Mouse (Mus musculus) hindbrain, embryonic 11.5 days (tissue): Measurements from ENCODE around the gene Wfdc10. TPM values are rescaled to one million over a fixed set of nuclear protein-coding genes. Genes with fewer than 3 reads are reported as not detected.

Experiments used
- ATAC-seq: fragments of 200-750 bp; cut with Nextera tagmentation; 2 replicates; pipeline ENCODE4 v1.8.0; 2017; ENCODE audit warnings: mild to moderate bottlenecking, moderate TSS enrichment, moderate library complexity; ENCODE audit not compliant: low FRiP score
- DNase-seq: peaks from one replicate; pipeline ENCODE4 v3.0.0-alpha.2; 2015; ENCODE audit warnings: low spot score
- H3K27ac ChIP-seq: fragments of 300-500 bp; sonication (generic); 2 replicates; pipeline ENCODE4 v1.5.1; 2014; ENCODE audit warnings: mild to moderate bottlenecking, low read depth, low read length
- H3K27me3 ChIP-seq: fragments of 300-500 bp; sonication (generic); 2 replicates; pipeline ENCODE4 v1.6.1; 2014; ENCODE audit warnings: mild to moderate bottlenecking, low read length, moderate library complexity, mixed read lengths; ENCODE audit not compliant: control insufficient read depth, insufficient read depth
- H3K36me3 ChIP-seq: fragments of 300-500 bp; sonication (generic); 2 replicates; pipeline ENCODE4 v1.6.1; 2014; ENCODE audit warnings: mild to moderate bottlenecking, low read length, moderate library complexity, mixed read lengths; ENCODE audit not compliant: control insufficient read depth, insufficient read depth
- H3K4me1 ChIP-seq: fragments of 300-500 bp; sonication (generic); replicated peaks from 2 replicates; pipeline ENCODE4 v1.6.1; 2014; ENCODE audit warnings: low read length, mixed read lengths; ENCODE audit not compliant: control insufficient read depth, insufficient read depth
- H3K4me2 ChIP-seq: fragments of 300-500 bp; sonication (generic); replicated peaks from 2 replicates; pipeline ENCODE4 v1.6.1; 2014; ENCODE audit warnings: mild to moderate bottlenecking, low read depth, low read length
- H3K4me3 ChIP-seq: fragments of 300-500 bp; sonication (generic); 2 replicates; pipeline ENCODE4 v1.5.1; 2014; ENCODE audit warnings: low read depth, low read length
- H3K9ac ChIP-seq: fragments of 300-500 bp; sonication (generic); 2 replicates; pipeline ENCODE4 v1.6.1; 2014; ENCODE audit warnings: low read depth, low read length
- H3K9me3 ChIP-seq: fragments of 300-500 bp; sonication (generic); 2 replicates; pipeline ENCODE4 v1.6.1; 2016; ENCODE audit warnings: low read length; ENCODE audit not compliant: control insufficient read depth
- WGBS: fragments of 180-500 bp; shearing (Covaris S2); extraction: QIAGEN DNeasy Blood & Tissue Kit; methylation state at CpG from one replicate; pipeline ENCODE4 v1.1.7; 2014; 5-methylcytosine and 5-hydroxymethylcytosine counted together
- polyA plus RNA-seq: library from polyadenylated mRNA; unstranded; fragments of >200 nt; fragmentation: Nextera tagmentation; extraction: Ambion mirVana; gene quantifications from 2 replicates; pipeline ENCODE4 v1.2.1, GENCODE M21; 2014

The Wfdc10 gene
- polyA plus RNA-seq, 1 experiment from 2014 or later = not detected

DNA sequence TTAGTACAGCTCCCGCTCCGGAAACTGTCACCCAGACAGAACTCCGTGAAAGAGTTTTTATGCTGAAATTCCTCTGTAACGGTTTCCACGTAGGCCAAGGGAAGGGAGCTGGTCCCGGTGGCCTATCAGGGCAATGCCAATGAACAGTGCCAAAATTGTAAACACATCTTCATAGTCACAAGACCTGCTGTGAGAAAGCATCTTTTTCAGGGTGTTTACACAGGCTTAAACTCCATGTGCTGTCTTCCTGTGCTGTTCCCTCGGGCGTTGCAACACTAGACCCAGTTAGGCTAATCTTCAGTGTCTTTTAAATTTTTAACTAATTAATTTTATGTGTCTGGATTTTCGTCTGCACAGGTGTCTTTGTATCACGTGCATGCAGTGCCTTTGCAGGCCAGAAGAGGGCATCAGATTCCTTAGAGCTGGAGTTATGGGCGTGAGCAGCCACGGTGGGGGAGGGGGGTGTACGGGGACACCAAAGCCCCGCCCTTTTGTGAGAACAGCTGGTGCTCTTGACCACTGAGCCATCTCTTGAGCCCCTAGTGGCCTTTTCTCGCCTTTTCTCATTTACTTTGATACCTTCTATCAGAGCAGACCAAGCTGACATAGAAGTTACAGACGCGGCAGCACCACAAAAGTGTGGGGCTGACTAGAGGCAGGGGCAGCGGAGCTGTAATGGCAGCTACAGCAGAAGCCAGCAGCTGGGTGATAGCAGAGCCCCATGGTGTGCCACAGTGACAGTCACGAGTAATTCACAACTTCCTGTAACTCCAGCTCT lies 23.2 kb downstream of the Wfdc10 start:
- H3K9me3 ChIP-seq = no peaks in the 10 kb centered on the region
- H3K4me3 ChIP-seq = no peak overlapping the region
- no peaks in the 10 kb centered on the region for H3K4me1 ChIP-seq
- H3K27me3 ChIP-seq = no peaks in the 10 kb centered on the region
- no peak overlapping the region for H3K9ac ChIP-seq
- no peak overlapping the region for H3K27ac ChIP-seq
- H3K4me2 ChIP-seq = peak overlapping the region; percentile 22; the same call in 1 of the 2 replicates
- peak; percentile 70 for ATAC-seq
- peak; percentile 90 for DNase-seq
- WGBS = 23% methylated on average over 19 of the region's 19 CpGs
- no peaks in the 10 kb centered on the region for H3K36me3 ChIP-seq

- Histone ChIP-seq H3K27ac (no peak overlapping the region), H3K4me2 (no peak overlapping the region), H3K9me3 (no peaks in the 10 kb centered on the region), H3K4me3 (no peak overlapping the region), H3K27me3 (no peaks in the 10 kb centered on the region), H3K36me3 (no peaks in the 10 kb centered on the region), H3K9ac (no peak overlapping the region), H3K4me1 (no peaks in the 10 kb centered on the region)
- peak; percentile 11 for DNase-seq
- WGBS = 53% methylated on average over 3 of the region's 3 CpGs
- no peak for ATAC-seq
Measured at GRCm38 (mm10) chr2:164679906-164680305, 24.1 kb downstream of the Wfdc10 start.

GRCm38 (mm10) chr2:164684807-164685206 lies 29.0 kb downstream of the Wfdc10 start, which contains the start of gene Wfdc13:
Gene Wfdc13 (plus strand): TSS chr2:164685107.
- H3K4me2 ChIP-seq = no peak within 1 kb of the TSS

GRCm38 (mm10) chr2:164698201-164698600 lies 42.4 kb downstream of the Wfdc10 start, which contains the start of gene Spint4:
Gene Spint4 (plus strand): TSS chr2:164698501.
- 76% methylated on average over 4 of the region's 4 CpGs for WGBS
- no peak for DNase-seq
- no peaks in the 10 kb centered on the region for H3K9me3 ChIP-seq

More at GRCm38 (mm10) chr2:164684807-164685206, 29.0 kb downstream of the Wfdc10 start, which contains the start of gene Wfdc13:
- Histone ChIP-seq H3K27ac (no peak within 1 kb of the TSS), H3K9me3 (no peaks in the 10 kb centered on the region), H3K36me3 (no peaks in the 10 kb centered on the region), H3K27me3 (no peaks in the 10 kb centered on the region), H3K4me1 (no peaks in the 10 kb centered on the region), H3K9ac (no peak within 1 kb of the TSS), H3K4me3 (no peak within 1 kb of the TSS)
- WGBS = 76% methylated on average over 3 of the region's 3 CpGs
- DNase-seq (no peak), ATAC-seq (no peak)

DNA sequence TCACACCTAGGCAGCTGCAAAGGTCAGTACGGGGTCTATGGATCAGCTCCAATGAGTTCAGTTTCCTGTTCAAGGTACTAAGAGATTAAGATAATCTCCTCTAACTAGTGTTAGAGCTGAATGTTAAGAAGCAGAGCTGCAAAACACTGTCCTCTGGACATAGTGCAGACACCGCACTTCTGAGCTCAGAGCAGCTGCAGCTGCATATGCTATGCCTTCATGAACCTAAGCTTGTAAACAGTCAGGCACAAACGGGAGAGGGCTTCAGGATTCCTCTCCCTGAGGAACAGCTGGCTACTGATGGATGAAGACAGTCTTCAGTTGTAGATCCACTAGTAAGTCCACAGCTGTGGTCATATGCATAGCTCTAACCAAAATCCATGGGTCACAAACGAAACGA lies 45.1 kb downstream of the Wfdc10 start:
- H3K9ac ChIP-seq = no peak overlapping the region
- H3K4me1 ChIP-seq = no peaks in the 10 kb centered on the region
- 84% methylated on average over 5 of the region's 5 CpGs for WGBS
- no peaks in the 10 kb centered on the region for H3K27me3 ChIP-seq
- H3K4me2 ChIP-seq = no peak overlapping the region
- no peak overlapping the region for H3K4me3 ChIP-seq
- ATAC-seq (no peak), DNase-seq (no peak)
- H3K9me3 ChIP-seq = no peaks in the 10 kb centered on the region
- no peak overlapping the region for H3K27ac ChIP-seq
- H3K36me3 ChIP-seq = no peaks in the 10 kb centered on the region

More at GRCm38 (mm10) chr2:164698201-164698600, 42.4 kb downstream of the Wfdc10 start, which contains the start of gene Spint4:
- H3K27me3 ChIP-seq = no peaks in the 10 kb centered on the region
- H3K4me3 ChIP-seq = no peak within 1 kb of the TSS
- no peaks in the 10 kb centered on the region for H3K4me1 ChIP-seq
- no peak within 1 kb of the TSS for H3K9ac ChIP-seq
- no peak for ATAC-seq
- H3K36me3 ChIP-seq = no peaks in the 10 kb centered on the region
- H3K4me2 ChIP-seq = no peak within 1 kb of the TSS
- H3K27ac ChIP-seq = no peak within 1 kb of the TSS

GRCm38 (mm10) chr2:164701761-164702160 lies 45.9 kb downstream of the Wfdc10 start:
- H3K9me3 ChIP-seq = no peaks in the 10 kb centered on the region
- H3K36me3 ChIP-seq = no peaks in the 10 kb centered on the region
- no peaks in the 10 kb centered on the region for H3K4me1 ChIP-seq
- no peak overlapping the region for H3K4me3 ChIP-seq
- no peak overlapping the region for H3K4me2 ChIP-seq
- H3K27ac ChIP-seq = no peak overlapping the region
- no peaks in the 10 kb centered on the region for H3K27me3 ChIP-seq
- no peak for ATAC-seq
- no peak overlapping the region for H3K9ac ChIP-seq
- WGBS = 88% methylated on average over 5 of the region's 5 CpGs
- no peak for DNase-seq

GRCm38 (mm10) chr2:164704235-164704634 lies 48.4 kb downstream of the Wfdc10 start:
- Histone ChIP-seq H3K4me1 (no peaks in the 10 kb centered on the region), H3K27ac (no peak overlapping the region), H3K27me3 (no peaks in the 10 kb centered on the region), H3K4me2 (no peak overlapping the region), H3K4me3 (no peak overlapping the region), H3K9ac (no peak overlapping the region), H3K9me3 (no peaks in the 10 kb centered on the region), H3K36me3 (no peaks in the 10 kb centered on the region)
- DNase-seq (no peak), ATAC-seq (no peak)
- 86% methylated on average over 5 of the region's 5 CpGs for WGBS

GRCm38 (mm10) chr2:164705328-164705727 lies 49.5 kb downstream of the Wfdc10 start:
- ATAC-seq = no peak

GRCm38 (mm10) chr2:164705991-164706390 lies 50.1 kb downstream of the Wfdc10 start:
- Histone ChIP-seq H3K27me3 (no peaks in the 10 kb centered on the region), H3K27ac (no peak overlapping the region), H3K4me1 (no peaks in the 10 kb centered on the region), H3K9me3 (no peaks in the 10 kb centered on the region), H3K36me3 (no peaks in the 10 kb centered on the region), H3K4me2 (no peak overlapping the region), H3K9ac (no peak overlapping the region), H3K4me3 (no peak overlapping the region)
- ATAC-seq = no peak
- no peak for DNase-seq
- 90% methylated on average over 14 of the region's 14 CpGs for WGBS

More at GRCm38 (mm10) chr2:164705328-164705727, 49.5 kb downstream of the Wfdc10 start:
- Histone ChIP-seq H3K9ac (no peak overlapping the region), H3K27me3 (no peaks in the 10 kb centered on the region), H3K4me3 (no peak overlapping the region), H3K4me1 (no peaks in the 10 kb centered on the region), H3K36me3 (no peaks in the 10 kb centered on the region), H3K4me2 (no peak overlapping the region), H3K27ac (no peak overlapping the region), H3K9me3 (no peaks in the 10 kb centered on the region)
- no peak for DNase-seq
- WGBS = 87% methylated on average over 6 of the region's 6 CpGs
